Mouse (Mus musculus): Measurements from ENCODE around the gene Ufsp1. TPM values are rescaled to one million over a fixed set of nuclear protein-coding genes. Genes with fewer than 3 reads are reported as not detected.

Gene Ufsp1
- total and polyA plus RNA-seq, 3 experiments, result 6.9 to 16.1 TPM; not detected in 1

DNA sequence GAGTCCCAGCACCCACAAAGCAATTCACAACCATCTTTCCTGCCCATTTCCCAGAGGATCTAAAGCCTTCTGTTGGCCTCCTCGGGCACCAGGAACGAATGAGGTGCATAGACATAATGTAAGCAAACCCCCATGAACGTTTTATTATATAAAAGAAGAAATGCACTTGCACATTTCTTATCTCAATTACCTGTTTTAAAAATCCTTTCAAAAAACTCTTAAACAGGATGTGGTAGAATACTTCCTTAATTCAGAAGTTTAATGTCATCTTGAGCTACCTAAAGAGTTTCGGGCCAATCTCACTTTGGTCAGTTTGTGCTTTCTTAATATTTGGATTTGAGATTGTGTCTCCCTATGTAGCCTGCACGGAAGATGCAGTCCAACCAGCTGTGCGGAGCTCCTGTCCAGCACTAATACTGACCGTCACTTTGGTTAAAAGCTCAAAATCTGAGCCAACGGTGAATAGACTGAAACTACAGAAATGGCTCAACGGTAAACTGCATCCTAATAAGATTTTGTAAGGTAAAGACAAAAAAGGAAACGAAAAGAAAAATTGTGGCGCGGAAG lies 12.1 kb downstream of the Ufsp1 start:
- Histone ChIP-seq H3K27ac (ENCODE audit: control insufficient read depth, low read depth, low read length) (peak overlapping the region; percentile 93), H3K9ac (ENCODE audit: control insufficient read depth, low read depth, low read length, poor library complexity, severe bottlenecking) (peak overlapping the region; percentile 93), H3K9me3 (replicated peaks; ENCODE audit: insufficient read depth, low read length) (no peaks in the 10 kb centered on the region), H3K27me3 (ENCODE audit: control insufficient read depth in 1 of 2, insufficient read depth in 2 of 2, low read length in 2 of 2) (no peaks in the 10 kb centered on the region), H3K4me3 (ENCODE audit: control insufficient read depth in 1 of 2, insufficient read depth in 1 of 2, low read depth in 2 of 2, low read length in 2 of 2) (peak overlapping the region; percentile 73 to 86), H3K4me1 (ENCODE audit: control insufficient read depth in 1 of 2, insufficient read depth in 2 of 2, low read length in 2 of 2) (peaks cover 5 to 36% of the 10 kb centered on the region in 2 experiments; a peak in 3 of 4 replicates), H3K36me3 (ENCODE audit: control insufficient read depth in 1 of 2, insufficient read depth in 2 of 2, low read length in 2 of 2) (peaks cover 2 to 37% of the 10 kb centered on the region in 2 experiments; a peak in 3 of 4 replicates), H3K79me2 (ENCODE audit: control insufficient read depth, insufficient read depth, low read length, poor library complexity) (peaks cover 43% of the 10 kb centered on the region)
- DNase-seq (ENCODE audit: low read depth, low spot score), result peak; percentile 56
- TF ChIP-seq E2F4 (IDR thresholded peaks at IDR 0.05; ENCODE audit: borderline replicate concordance, low read depth, low read length) (no peak), KAT2A (conservative IDR thresholded peaks at IDR 0.05; ENCODE audit: low read depth, low read length) (no peak), JUND (IDR thresholded peaks at IDR 0.05; ENCODE audit: low read depth, low read length) (no peak), ZC3H11A (IDR thresholded peaks at IDR 0.05; ENCODE audit: low read depth, low read length) (no peak), TCF12 (IDR thresholded peaks at IDR 0.05; ENCODE audit: low read depth, low read length) (no peak), HCFC1 (IDR thresholded peaks at IDR 0.05; ENCODE audit: low read depth, low read length) (no peak; the same call in 1 of the 2 replicates), UBTF (IDR thresholded peaks at IDR 0.05; ENCODE audit: borderline replicate concordance, insufficient read depth, low read depth, low read length) (no peak), MAZ (IDR thresholded peaks at IDR 0.05; ENCODE audit: low read depth, low read length) (no peak), RCOR1 (IDR thresholded peaks at IDR 0.05; ENCODE audit: low read depth, low read length) (peak; percentile 75), NRF1 (IDR thresholded peaks at IDR 0.05; ENCODE audit: insufficient read depth, low read depth, low read length, poor library complexity, severe bottlenecking) (no peak), TBP (IDR thresholded peaks at IDR 0.05; ENCODE audit: low read depth, low read length) (no peak), EP300 (IDR thresholded peaks at IDR 0.05; ENCODE audit: low read depth in 1 of 2, low read length in 2 of 2) (0 out of 4 replicates have a peak, but pooled peaks of 1 of the 2 experiments have one; percentile 21), ZNF384 (IDR thresholded peaks at IDR 0.05; ENCODE audit: low read depth, low read length) (no peak), CTCF (IDR thresholded peaks at IDR 0.05 in 2 of 3, conservative IDR thresholded peaks at IDR 0.05 in 1 of 3; ENCODE audit: control insufficient read depth in 1 of 3, insufficient read depth in 1 of 3, low read depth in 2 of 3, low read length in 3 of 3, poor library complexity in 1 of 3, severe bottlenecking in 1 of 3) (no peak), ELF1 (IDR thresholded peaks at IDR 0.05; ENCODE audit: low read depth, low read length) (no peak), SMC3 (IDR thresholded peaks at IDR 0.05; ENCODE audit: low read depth, low read length) (no peak), GATA1 (IDR thresholded peaks at IDR 0.05; ENCODE audit: low read depth, low read length) (peak; percentile 53), USF2 (IDR thresholded peaks at IDR 0.05; ENCODE audit: borderline replicate concordance in 1 of 2, insufficient read depth in 1 of 2, low read depth in 1 of 2, low read length in 2 of 2) (no peak), BHLHE40 (IDR thresholded peaks at IDR 0.05; ENCODE audit: borderline replicate concordance, low read depth, low read length) (no peak), POLR2A (IDR thresholded peaks at IDR 0.05; ENCODE audit: control insufficient read depth in 1 of 2, insufficient read depth in 1 of 2, low read depth in 1 of 2, low read length in 2 of 2, poor library complexity in 1 of 2) (no peak), ZKSCAN1 (IDR thresholded peaks at IDR 0.05; ENCODE audit: low read depth, low read length) (no peak), MEF2A (IDR thresholded peaks at IDR 0.05; ENCODE audit: extremely low read depth, insufficient replicate concordance, low read depth, low read length, poor library complexity, severe bottlenecking) (no peak), GABPA (IDR thresholded peaks at IDR 0.05; ENCODE audit: low read depth, low read length) (no peak), MAFK (IDR thresholded peaks at IDR 0.05; ENCODE audit: borderline replicate concordance, low read depth, low read length) (no peak), POLR2AphosphoS2 (IDR thresholded peaks at IDR 0.05; ENCODE audit: low read length) (no peak), RAD21 (IDR thresholded peaks at IDR 0.05; ENCODE audit: low read depth, low read length) (no peak), USF1 (IDR thresholded peaks at IDR 0.05; ENCODE audit: low read depth, low read length) (no peak), MAX (IDR thresholded peaks at IDR 0.05; ENCODE audit: low read length) (no peak), ETS1 (IDR thresholded peaks at IDR 0.05; ENCODE audit: low read depth, low read length) (peak; percentile 27; the same call in 1 of the 2 replicates), MXI1 (IDR thresholded peaks at IDR 0.05; ENCODE audit: low read depth, low read length) (no peak), TAL1 (IDR thresholded peaks at IDR 0.05; ENCODE audit: low read length) (no peak), MYB (IDR thresholded peaks at IDR 0.05; ENCODE audit: low read depth, low read length) (no peak), POLR2AphosphoS5 (IDR thresholded peaks at IDR 0.05; ENCODE audit: borderline replicate concordance, low read depth, low read length) (no peak), SIN3A (IDR thresholded peaks at IDR 0.05; ENCODE audit: low read length) (0 out of 2 replicates have a peak, but pooled peaks have one; percentile 39), CHD2 (IDR thresholded peaks at IDR 0.05; ENCODE audit: low read length) (no peak), NELFE (IDR thresholded peaks at IDR 0.05; ENCODE audit: low read depth, low read length) (no peak), MYC (IDR thresholded peaks at IDR 0.05; ENCODE audit: low read depth, low read length) (0 out of 2 replicates have a peak, but pooled peaks have one; percentile 4)

All from MEL (cell line).